Mouse (Mus musculus) stomach, postnatal 0 days (tissue): ENCODE results near the gene Mgl2. TPM values are rescaled to one million over a fixed set of nuclear protein-coding genes. Genes with fewer than 3 reads are reported as not detected.

Experiments
- ATAC-seq: fragments of 200-750 bp; cut with Nextera tagmentation; 2 replicates; pipeline ENCODE4 v1.8.0; 2017; ENCODE audit not compliant: low FRiP score, low TSS enrichment
- DNase-seq: peaks from one replicate; pipeline ENCODE4 v3.0.0-alpha.2; 2016; ENCODE audit warnings: low spot score
- H3K27ac ChIP-seq: fragments of 300-500 bp; sonication (generic); replicated peaks from 2 replicates; pipeline ENCODE4 v1.5.1; 2014; ENCODE audit warnings: mild to moderate bottlenecking, control low read depth
- H3K27me3 ChIP-seq: fragments of 300-500 bp; sonication (generic); 2 replicates; pipeline ENCODE4 v1.6.1; 2014; ENCODE audit warnings: low read length; ENCODE audit not compliant: control insufficient read depth, insufficient read depth
- H3K36me3 ChIP-seq: fragments of 300-500 bp; sonication (generic); 2 replicates; pipeline ENCODE4 v1.6.1; 2014; ENCODE audit warnings: low read length, mixed read lengths; ENCODE audit not compliant: control insufficient read depth, insufficient read depth
- H3K4me1 ChIP-seq: fragments of 300-500 bp; sonication (generic); replicated peaks from 2 replicates; pipeline ENCODE4 v1.6.1; 2014; ENCODE audit warnings: antibody characterized with exemption; ENCODE audit not compliant: control insufficient read depth, insufficient read depth
- H3K4me2 ChIP-seq: fragments of 300-500 bp; sonication (generic); replicated peaks from 2 replicates; pipeline ENCODE4 v1.6.1; 2014; ENCODE audit warnings: low read depth, mild to moderate bottlenecking, control low read depth, moderate library complexity
- H3K4me3 ChIP-seq: fragments of 300-500 bp; sonication (generic); 2 replicates; pipeline ENCODE4 v1.5.1; 2014; ENCODE audit warnings: low read depth, low read length, control low read depth
- H3K9ac ChIP-seq: fragments of 300-500 bp; sonication (generic); 2 replicates; pipeline ENCODE4 v1.6.1; 2014; ENCODE audit warnings: mild to moderate bottlenecking, low read length, control low read depth, mixed read lengths
- H3K9me3 ChIP-seq: fragments of 300-500 bp; sonication (generic); 2 replicates; pipeline ENCODE4 v1.6.1; 2016; ENCODE audit warnings: low read length; ENCODE audit not compliant: control insufficient read depth
- CTCF ChIP-seq: IDR thresholded peaks from 2 replicates; pipeline ENCODE4 v1.5.1; 2016; ENCODE audit warnings: antibody characterized with exemption, low read depth, mild to moderate bottlenecking, moderate library complexity
- EP300 ChIP-seq: optimal IDR thresholded peaks from 2 replicates; pipeline ENCODE3; 2016; ENCODE audit warnings: antibody characterized with exemption
- WGBS: fragments of 180-500 bp; shearing (Covaris S2); extraction: QIAGEN DNeasy Blood & Tissue Kit; methylation state at CpG from one replicate; pipeline ENCODE4 v1.1.7; 2014; 5-methylcytosine and 5-hydroxymethylcytosine counted together
- polyA plus RNA-seq: library from polyadenylated mRNA; unstranded; fragments of >200 nt; fragmentation: Nextera tagmentation; extraction: Ambion mirVana; gene quantifications from 2 replicates; pipeline ENCODE4 v1.2.1, GENCODE M21; 2015

The Mgl2 gene
- polyA plus RNA-seq, 1 experiment from 2014 or later, result 0.68 TPM

- TF ChIP-seq EP300 (no peak), CTCF (no peak)
- no peaks in the 10 kb centered on the region for H3K4me1 ChIP-seq
- H3K4me2 ChIP-seq, result no peak overlapping the region
- H3K27ac ChIP-seq, result no peak overlapping the region
- H3K4me3 ChIP-seq, result no peak overlapping the region
- ATAC-seq, result no peak
- H3K9ac ChIP-seq, result no peak overlapping the region
- 95% methylated on average over 4 of the region's 4 CpGs for WGBS
- H3K36me3 ChIP-seq, result no peaks in the 10 kb centered on the region
- H3K27me3 ChIP-seq, result no peaks in the 10 kb centered on the region
- H3K9me3 ChIP-seq, result no peaks in the 10 kb centered on the region
- DNase-seq, result no peak
Measured at GRCm38 (mm10) chr11:70180496-70180895, 50.4 kb downstream of the Mgl2 start.

GRCm38 (mm10) chr11:70185120-70185519 lies 55.0 kb downstream of the Mgl2 start:
- TF ChIP-seq CTCF (no peak), EP300 (no peak)
- H3K36me3 ChIP-seq, result no peaks in the 10 kb centered on the region
- H3K4me3 ChIP-seq, result no peak overlapping the region
- ATAC-seq, result no peak
- no peaks in the 10 kb centered on the region for H3K27me3 ChIP-seq
- no peak overlapping the region for H3K9ac ChIP-seq
- H3K4me1 ChIP-seq, result no peaks in the 10 kb centered on the region
- no peaks in the 10 kb centered on the region for H3K9me3 ChIP-seq
- WGBS, result 57% methylated on average over 7 of the region's 7 CpGs
- no peak overlapping the region for H3K27ac ChIP-seq
- H3K4me2 ChIP-seq, result no peak overlapping the region
- no peak for DNase-seq

Other genes with a start within 250 kb of the Mgl2 start
- 15.9 and 18.1 TPM in 2 replicates for gene Kctd11, start 248.9 kb upstream of the Mgl2 start, polyA plus RNA-seq
- gene Acap1, start 234.8 kb upstream of the Mgl2 start, polyA plus RNA-seq, result 0.70 and 0.71 TPM in 2 replicates
- gene 2810408A11Rik, start 229.3 kb upstream of the Mgl2 start, polyA plus RNA-seq, result 5.6 and 5.9 TPM in 2 replicates
- gene Neurl4, start 229.3 kb upstream of the Mgl2 start, polyA plus RNA-seq, result 2.3 and 3.9 TPM in 2 replicates
- 40.6 and 43.3 TPM in 2 replicates for gene Gps2, start 216.4 kb upstream of the Mgl2 start, polyA plus RNA-seq
- gene Eif5a, start 208.4 kb upstream of the Mgl2 start, polyA plus RNA-seq, result 1,169 and 1,205 TPM in 2 replicates
- 1.4 and 1.7 TPM in 2 replicates for gene Ybx2, start 194.5 kb upstream of the Mgl2 start, polyA plus RNA-seq
- gene Slc2a4, start 182.1 kb upstream of the Mgl2 start, polyA plus RNA-seq, result 36.4 and 40.5 TPM in 2 replicates
- 119 and 125 TPM in 2 replicates for gene Cldn7, start 165.6 kb upstream of the Mgl2 start, polyA plus RNA-seq
- 13.1 and 14.9 TPM in 2 replicates for gene Ctdnep1, start 149.2 kb upstream of the Mgl2 start, polyA plus RNA-seq
- 73.1 and 73.4 TPM in 2 replicates for gene Elp5, start 147.8 kb upstream of the Mgl2 start, polyA plus RNA-seq
- 536 and 544 TPM in 2 replicates for gene Gabarap, start 139.2 kb upstream of the Mgl2 start, polyA plus RNA-seq
- gene Phf23, start 134.6 kb upstream of the Mgl2 start, polyA plus RNA-seq, result 34.4 and 38.5 TPM in 2 replicates
- 9.8 and 11.1 TPM in 2 replicates for gene Dvl2, start 129.7 kb upstream of the Mgl2 start, polyA plus RNA-seq
- 136 and 143 TPM in 2 replicates for gene Acadvl, start 114.9 kb upstream of the Mgl2 start, polyA plus RNA-seq
- gene Dlg4, start 113.4 kb upstream of the Mgl2 start, polyA plus RNA-seq, result 2.6 and 3.9 TPM in 2 replicates
- gene Asgr1, start 76.2 kb upstream of the Mgl2 start, polyA plus RNA-seq, result 0.70 and 0.83 TPM in 2 replicates
- 0.19 and 0.30 TPM in 2 replicates for gene Asgr2, start 37.7 kb upstream of the Mgl2 start, polyA plus RNA-seq
- gene Clec10a, start 25.9 kb downstream of the Mgl2 start, polyA plus RNA-seq, result 1.0 and 1.4 TPM in 2 replicates
- gene Slc16a11, start 82.4 kb downstream of the Mgl2 start, polyA plus RNA-seq, result 2.5 and 3.1 TPM in 2 replicates
- gene Slc16a13, start 90.7 kb downstream of the Mgl2 start, polyA plus RNA-seq, result 5.7 and 6.1 TPM in 2 replicates
- 3.2 and 3.6 TPM in 2 replicates for gene Bcl6b, start 99.5 kb downstream of the Mgl2 start, polyA plus RNA-seq
- 81.0 and 83.6 TPM in 2 replicates for gene 0610010K14Rik, start 107.6 kb downstream of the Mgl2 start, polyA plus RNA-seq
- gene Gm21988, start 109.5 kb downstream of the Mgl2 start, polyA plus RNA-seq, result 7.5 and 10.1 TPM in 2 replicates
- 317 and 326 TPM in 2 replicates for gene Rnasek, start 109.5 kb downstream of the Mgl2 start, polyA plus RNA-seq
- 13.8 and 16.5 TPM in 2 replicates for gene Alox12, start 125.0 kb downstream of the Mgl2 start, polyA plus RNA-seq
- gene Alox12e, start 192.3 kb downstream of the Mgl2 start, polyA plus RNA-seq, result 0.05 and 0.17 TPM in 2 replicates
- gene Alox15, start 221.7 kb downstream of the Mgl2 start, polyA plus RNA-seq, result 3.2 and 12.3 TPM in 2 replicates